Mouse (Mus musculus): ENCODE results near the gene Tent5c.

DNA sequence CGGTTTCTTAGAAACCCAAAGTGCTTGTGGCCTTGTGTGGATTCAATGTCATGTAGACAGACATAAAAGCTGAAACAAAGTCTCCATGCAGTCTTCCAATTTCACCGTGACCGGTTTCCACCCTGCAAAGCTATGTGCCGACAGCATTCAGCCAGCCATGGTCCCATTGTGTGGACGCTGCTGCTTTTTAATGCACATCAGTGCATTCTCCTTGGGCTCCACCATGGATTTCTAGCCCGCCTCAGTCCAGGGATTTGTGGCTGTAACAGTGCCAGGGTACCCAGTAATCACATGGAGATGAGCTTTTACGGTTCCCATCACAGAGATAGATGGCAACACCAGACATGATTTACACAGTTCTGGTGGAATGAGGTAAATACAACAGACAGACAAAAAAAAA lies 14.6 kb downstream of the Tent5c start:
- TF ChIP-seq CTCF (IDR thresholded peaks at IDR 0.05; ENCODE audit: low read depth, low read length) (no peak), POLR2A (IDR thresholded peaks at IDR 0.05; ENCODE audit: insufficient read depth, low read length) (no peak)
